Mouse (Mus musculus) G1E (cell line): ENCODE measurements around the gene Macrod2. TPM values are rescaled to one million over a fixed set of nuclear protein-coding genes. Genes with fewer than 3 reads are reported as not detected.

Experiments
- ATAC-seq: 2 replicates; pipeline ENCODE4 v1.8.0; 2016; ENCODE audit warnings: mild to moderate bottlenecking; ENCODE audit not compliant: insufficient number of reproducible peaks, poor library complexity, low FRiP score, severe bottlenecking; ENCODE audit errors: extremely low read depth
- DNase-seq: peaks from one replicate; pipeline ENCODE4 v3.0.0; 2012; ENCODE audit warnings: low spot score
- H3K27me3 ChIP-seq: 2 replicates; pipeline ENCODE4 v1.6.1; 2012; ENCODE audit warnings: mild to moderate bottlenecking, low read length, inconsistent platforms; ENCODE audit not compliant: insufficient read depth
- H3K36me3 ChIP-seq: replicated peaks from 2 replicates; pipeline ENCODE3; 2012; ENCODE audit warnings: mild to moderate bottlenecking, inconsistent platforms
- H3K4me1 ChIP-seq: 2 replicates; pipeline ENCODE4 v1.6.1; 2012; ENCODE audit warnings: low read depth, low read length, inconsistent platforms, mixed read lengths; ENCODE audit not compliant: insufficient read depth
- H3K4me3 ChIP-seq: 2 replicates; pipeline ENCODE4 v1.5.1; 2012; ENCODE audit warnings: low read depth, mild to moderate bottlenecking, inconsistent platforms, low read length, moderate library complexity, mixed read lengths
- H3K9me3 ChIP-seq: replicated peaks from 2 replicates; pipeline ENCODE4 v1.6.1; 2012; ENCODE audit warnings: inconsistent platforms
- CTCF ChIP-seq: IDR thresholded peaks from 2 replicates; pipeline ENCODE4 v1.5.1; 2012; ENCODE audit warnings: low read depth, low read length, inconsistent platforms, mixed read lengths
- GATA1 ChIP-seq: IDR thresholded peaks from 2 replicates; pipeline ENCODE4 v1.6.1; 2012; ENCODE audit warnings: borderline replicate concordance, low read length, inconsistent platforms, mixed read lengths
- GATA2 ChIP-seq: IDR thresholded peaks from 2 replicates; pipeline ENCODE4 v1.6.1; 2012; ENCODE audit warnings: low read depth, low read length, inconsistent platforms, borderline replicate concordance
- POLR2AphosphoS5 ChIP-seq: IDR thresholded peaks from 2 replicates; pipeline ENCODE4 v1.6.1; 2012; ENCODE audit warnings: low read depth, low read length, inconsistent platforms; ENCODE audit not compliant: insufficient replicate concordance
- TAL1 ChIP-seq: conservative IDR thresholded peaks from 2 replicates; pipeline ENCODE4 v1.6.1; 2012; ENCODE audit warnings: low read depth, low read length, inconsistent platforms, mixed read lengths
- polyA plus RNA-seq: library from polyadenylated mRNA; stranded (reverse); fragments of >175 nt; gene quantifications from 2 replicates; pipeline ENCODE4 v1.2.3, GENCODE M21; 2012
- total RNA-seq, 2 experiments: library from RNA; stranded (forward) in 1 of 2; stranded (reverse) in 1 of 2; fragments of 200-1000 nt in 1 of 2; fragments of >200 nt in 1 of 2; fragmentation: Nextera tagmentation in 1 of 2; gene quantifications; 2 replicates each; pipeline ENCODE4 v1.2.3; 2014 to 2017

Macrod2 gene
- total and polyA plus RNA-seq, 3 experiments: 0.38 TPM; not detected in 2

GRCm38 (mm10) chr2:141844408-141845175, 1449.5 kb downstream of the Macrod2 start:
- Histone ChIP-seq H3K27me3 (no peaks in the 10 kb centered on the region), H3K9me3 (0 out of 2 replicates have a peak, but pooled peaks cover 4% of the 10 kb centered on the region), H3K36me3 (no peaks in the 10 kb centered on the region), H3K4me3 (no peak overlapping the region), H3K4me1 (no peaks in the 10 kb centered on the region)
- no peak for TF ChIP-seq GATA2
- no peak for TF ChIP-seq CTCF
- TF ChIP-seq TAL1: no peak
- no peak for TF ChIP-seq GATA1
- TF ChIP-seq POLR2AphosphoS5: no peak
- no peak for DNase-seq
- no peak for ATAC-seq

- TF ChIP-seq POLR2AphosphoS5: no peak
- no peak for TF ChIP-seq GATA1
- TF ChIP-seq CTCF: no peak
- no peak for TF ChIP-seq TAL1
- TF ChIP-seq GATA2: no peak
- Histone ChIP-seq H3K9me3 (peaks cover 6% of the 10 kb centered on the region), H3K4me3 (no peak overlapping the region), H3K36me3 (no peaks in the 10 kb centered on the region), H3K27me3 (no peaks in the 10 kb centered on the region), H3K4me1 (no peaks in the 10 kb centered on the region)
- ATAC-seq (no peak), DNase-seq (no peak)
These were observed 1464.1 kb downstream of the Macrod2 start for GRCm38 (mm10) chr2:141859220-141859619.

GRCm38 (mm10) chr2:141861679-141862268, 1466.7 kb downstream of the Macrod2 start:
- H3K9me3 ChIP-seq: peaks cover 6% of the 10 kb centered on the region
- ATAC-seq (no peak), DNase-seq (no peak)
- no peak for TF ChIP-seq GATA2
- no peak for TF ChIP-seq CTCF
- no peak for TF ChIP-seq POLR2AphosphoS5
- TF ChIP-seq GATA1: no peak
- TF ChIP-seq TAL1: no peak
- no peaks in the 10 kb centered on the region for H3K27me3 ChIP-seq
- no peaks in the 10 kb centered on the region for H3K36me3 ChIP-seq
- H3K4me3 ChIP-seq: no peak overlapping the region
- H3K4me1 ChIP-seq: no peaks in the 10 kb centered on the region

- no peaks in the 10 kb centered on the region for H3K36me3 ChIP-seq
- peaks cover 6% of the 10 kb centered on the region for H3K9me3 ChIP-seq
- no peaks in the 10 kb centered on the region for H3K27me3 ChIP-seq
- DNase-seq (no peak), ATAC-seq (no peak)
- no peaks in the 10 kb centered on the region for H3K4me1 ChIP-seq
- no peak for TF ChIP-seq POLR2AphosphoS5
- no peak for TF ChIP-seq TAL1
- no peak for TF ChIP-seq CTCF
- no peak for TF ChIP-seq GATA2
- no peak for TF ChIP-seq GATA1
- no peak overlapping the region for H3K4me3 ChIP-seq
These were observed 1467.6 kb downstream of the Macrod2 start for GRCm38 (mm10) chr2:141862531-141863265.

GRCm38 (mm10) chr2:141863628-141864165, 1468.6 kb downstream of the Macrod2 start:
- Histone ChIP-seq H3K4me1 (no peaks in the 10 kb centered on the region), H3K4me3 (no peak overlapping the region), H3K9me3 (peaks cover 5% of the 10 kb centered on the region), H3K36me3 (no peaks in the 10 kb centered on the region), H3K27me3 (no peaks in the 10 kb centered on the region)
- no peak for DNase-seq
- ATAC-seq: no peak
- TF ChIP-seq CTCF: no peak
- TF ChIP-seq GATA2: no peak
- TF ChIP-seq TAL1: no peak
- TF ChIP-seq GATA1: no peak
- TF ChIP-seq POLR2AphosphoS5: no peak

- no peak for ATAC-seq
- peaks cover 5% of the 10 kb centered on the region for H3K9me3 ChIP-seq
- H3K4me1 ChIP-seq: no peaks in the 10 kb centered on the region
- H3K27me3 ChIP-seq: no peaks in the 10 kb centered on the region
- H3K36me3 ChIP-seq: no peaks in the 10 kb centered on the region
- TF ChIP-seq GATA2 (no peak), CTCF (no peak), TAL1 (no peak), POLR2AphosphoS5 (no peak), GATA1 (no peak)
- DNase-seq: no peak
- no peak overlapping the region for H3K4me3 ChIP-seq
These were observed 1475.8 kb downstream of the Macrod2 start for GRCm38 (mm10) chr2:141870930-141871329.
